Mouse (Mus musculus): Measurements from ENCODE around the gene Smim14. TPM values are rescaled to one million over a fixed set of nuclear protein-coding genes. Genes with fewer than 3 reads are reported as not detected.

Smim14 gene
- total RNA-seq, 2 experiments from 2014 or later: 156 to 163 TPM

GRCm38 (mm10) chr5:65514635-65515278 lies 22.2 kb downstream of the Smim14 start:
- DNase-seq (ENCODE audit: extremely low spot score in 1 of 2, low spot score in 2 of 2): no peak
- no peak overlapping the region for H3K27ac ChIP-seq
- intact Hi-C loops (cut with DNase I): no loop called here
- H3K4me3 ChIP-seq: no peak overlapping the region
- no peak for TF ChIP-seq CTCF (IDR thresholded peaks at IDR 0.05)

GRCm38 (mm10) chr5:65513506-65513905 lies 23.5 kb downstream of the Smim14 start:
- no peak overlapping the region for H3K27ac ChIP-seq
- TF ChIP-seq CTCF (IDR thresholded peaks at IDR 0.05): no peak
- H3K4me3 ChIP-seq: no peak overlapping the region
- intact Hi-C loops (cut with DNase I): no loop called here
- no peak for DNase-seq (ENCODE audit: extremely low spot score in 1 of 2, low spot score in 2 of 2)

GRCm38 (mm10) chr5:65508395-65508794 lies 28.6 kb downstream of the Smim14 start:
- intact Hi-C loops (cut with DNase I): no loop called here
- DNase-seq (ENCODE audit: extremely low spot score in 1 of 2, low spot score in 2 of 2): no peak
- H3K27ac ChIP-seq: no peak overlapping the region
- H3K4me3 ChIP-seq: no peak overlapping the region
- TF ChIP-seq CTCF (IDR thresholded peaks at IDR 0.05): no peak

- no peak for TF ChIP-seq CTCF (IDR thresholded peaks at IDR 0.05)
- intact Hi-C loops (cut with DNase I): no loop called here
- Histone ChIP-seq H3K4me3 (no peak overlapping the region), H3K27ac (no peak overlapping the region)
- no peak for DNase-seq (ENCODE audit: extremely low spot score in 1 of 2, low spot score in 2 of 2)
Observed at GRCm38 (mm10) chr5:65505786-65506185, 31.2 kb downstream of the Smim14 start.

GRCm38 (mm10) chr5:65501407-65501806 lies 35.6 kb downstream of the Smim14 start:
- TF ChIP-seq CTCF (IDR thresholded peaks at IDR 0.05): no peak
- intact Hi-C loops (cut with DNase I): no loop called here
- Histone ChIP-seq H3K27ac (no peak overlapping the region), H3K4me3 (no peak overlapping the region)
- no peak for DNase-seq (ENCODE audit: extremely low spot score in 1 of 2, low spot score in 2 of 2)

- Histone ChIP-seq H3K4me3 (no peak overlapping the region), H3K27ac (no peak overlapping the region)
- no peak for DNase-seq (ENCODE audit: extremely low spot score in 1 of 2, low spot score in 2 of 2)
- TF ChIP-seq CTCF (IDR thresholded peaks at IDR 0.05): no peak
- intact Hi-C loops (cut with DNase I): no loop called here
Observed at GRCm38 (mm10) chr5:65500231-65500630, 36.8 kb downstream of the Smim14 start.

GRCm38 (mm10) chr5:65492716-65493531 lies 44.1 kb downstream of the Smim14 start, which contains the start of gene Gm43552:
Gm43552 (minus strand) TSS chr5:65492833.
- Histone ChIP-seq H3K4me3 (peak within 1 kb of the TSS; percentile 88), H3K27ac (peak within 1 kb of the TSS; percentile 97)
- intact Hi-C loops (cut with DNase I): loop anchor here (1.0 to 2.0 kb wide), 3 partner anchors 44 to 206 kb away; partner anchors contain the start of genes Pds5a, Smim14, Ube2k and Ugdh
- DNase-seq (ENCODE audit: extremely low spot score in 1 of 2, low spot score in 2 of 2): peak; percentile 97
- TF ChIP-seq CTCF (IDR thresholded peaks at IDR 0.05): no peak

- intact Hi-C loops (cut with DNase I): loop anchor here (1.0 to 2.0 kb wide), 3 partner anchors 45 to 207 kb away; partner anchors contain the start of genes Pds5a, Smim14, Ube2k and Ugdh
- DNase-seq (ENCODE audit: extremely low spot score in 1 of 2, low spot score in 2 of 2): peak; percentile 58 to 63
- H3K27ac ChIP-seq: peak overlapping the region; percentile 97
- TF ChIP-seq CTCF (IDR thresholded peaks at IDR 0.05): peak; percentile 41
- peak overlapping the region; percentile 88 for H3K4me3 ChIP-seq
Observed at GRCm38 (mm10) chr5:65491767-65492715, 44.9 kb downstream of the Smim14 start.

- intact Hi-C loops (cut with DNase I): no loop called here
- Histone ChIP-seq H3K27ac (no peak overlapping the region), H3K4me3 (no peak overlapping the region)
- DNase-seq (ENCODE audit: extremely low spot score in 1 of 2, low spot score in 2 of 2): no peak
- TF ChIP-seq CTCF (IDR thresholded peaks at IDR 0.05): no peak
Observed at GRCm38 (mm10) chr5:65489830-65490229, 47.2 kb downstream of the Smim14 start.

- TF ChIP-seq CTCF (IDR thresholded peaks at IDR 0.05): no peak
- DNase-seq (ENCODE audit: extremely low spot score in 1 of 2, low spot score in 2 of 2): no peak
- intact Hi-C loops (cut with DNase I): no loop called here
- Histone ChIP-seq H3K27ac (no peak overlapping the region), H3K4me3 (no peak overlapping the region)
Observed at GRCm38 (mm10) chr5:65488725-65489124, 48.3 kb downstream of the Smim14 start.

- Histone ChIP-seq H3K4me3 (no peak overlapping the region), H3K27ac (no peak overlapping the region)
- intact Hi-C loops (cut with DNase I): no loop called here
- no peak for TF ChIP-seq CTCF (IDR thresholded peaks at IDR 0.05)
- no peak for DNase-seq (ENCODE audit: extremely low spot score in 1 of 2, low spot score in 2 of 2)
Observed at GRCm38 (mm10) chr5:65487381-65487780, 49.6 kb downstream of the Smim14 start.

Data from left cerebral cortex, adult 2 months (tissue).